8 mouse cellular contexts compared by ENCODE assay signal in genomic region chr3:66398214-66399150, GRCm38 (mm10).
A peak's percentile ranks its signal among the peaks of the same experiment; 100 is the strongest.
DNase-seq lines count a peak whose midpoint lies in the region; ATAC-seq and TF ChIP-seq lines count a peak whose summit lies in the region.

No protein-coding gene starts in this region.

- H3K27ac ChIP-seq in MEL (ENCODE audit: control insufficient read depth, low read depth, low read length) = no peak overlapping the region
- no peak overlapping the region for H3K27ac ChIP-seq in cortical plate, adult 2 months (ENCODE audit: insufficient read depth, low read length)

- TF ChIP-seq RAD21 in MEL (IDR thresholded peaks at IDR 0.05; ENCODE audit: low read depth, low read length) = peak; percentile 48

- no peaks in the 10 kb centered on the region for H3K9me3 ChIP-seq in MEL (replicated peaks; ENCODE audit: insufficient read depth, low read length)

- no peak; the same call in 1 of the 2 replicates for ATAC-seq in megakaryocyte progenitor cell, adult 5-6 weeks (replicated peaks; ENCODE audit: poor library complexity)

- no peak for TF ChIP-seq POLR2A in MEL (IDR thresholded peaks at IDR 0.05; ENCODE audit: control insufficient read depth in 1 of 2, insufficient read depth in 1 of 2, low read depth in 1 of 2, low read length in 2 of 2, poor library complexity in 1 of 2)
- no peak for TF ChIP-seq POLR2A in cortical plate, adult 2 months (IDR thresholded peaks at IDR 0.05; ENCODE audit: extremely low read depth, insufficient read depth, low read length)

- H3K36me3 ChIP-seq in MEL (ENCODE audit: control insufficient read depth in 1 of 2, insufficient read depth in 2 of 2, low read length in 2 of 2) = no peaks in the 10 kb centered on the region

- no peaks in the 10 kb centered on the region; a peak in 1 of 4 replicates for H3K4me1 ChIP-seq in MEL (ENCODE audit: control insufficient read depth in 1 of 2, insufficient read depth in 2 of 2, low read length in 2 of 2)
- H3K4me1 ChIP-seq in cortical plate, adult 2 months (ENCODE audit: control insufficient read depth, insufficient read depth, low read length) = no peaks in the 10 kb centered on the region

- TF ChIP-seq EP300 in MEL (IDR thresholded peaks at IDR 0.05; ENCODE audit: low read depth in 1 of 2, low read length in 2 of 2) = no peak

- H3K27me3 ChIP-seq in MEL (ENCODE audit: control insufficient read depth in 1 of 2, insufficient read depth in 2 of 2, low read length in 2 of 2) = no peaks in the 10 kb centered on the region; a peak in 1 of 4 replicates

- DNase-seq in kidney, postnatal 4 days = peak; percentile 12 to 16
- DNase-seq in kidney, postnatal 10 days = no peak
- peak; percentile 35 for DNase-seq in MEL (ENCODE audit: low read depth, low spot score)
- peak; percentile 25 to 35 for DNase-seq in left cerebral cortex, postnatal 14 days (ENCODE audit: low spot score in 2 of 2)
- DNase-seq in spleen, adult 12 weeks (ENCODE audit: low spot score) = no peak
- no peak for DNase-seq in heart, adult 9 months (ENCODE audit: low spot score in 2 of 2)

- H3K79me2 ChIP-seq in MEL (ENCODE audit: control insufficient read depth, insufficient read depth, low read length, poor library complexity) = no peaks in the 10 kb centered on the region

- no peak overlapping the region for H3K9ac ChIP-seq in MEL (ENCODE audit: control insufficient read depth, low read depth, low read length, poor library complexity, severe bottlenecking)

- intact Hi-C loops in left cerebral cortex, postnatal 14 days (cut with DNase I) = no loop called here

- no peak overlapping the region for H3K4me3 ChIP-seq in MEL (ENCODE audit: control insufficient read depth in 1 of 2, insufficient read depth in 1 of 2, low read depth in 2 of 2, low read length in 2 of 2)
- H3K4me3 ChIP-seq in cortical plate, adult 2 months (ENCODE audit: insufficient read depth, low read length) = no peak overlapping the region

- peak; percentile 36 to 66 (median 47); a peak in 5 of 6 replicates for TF ChIP-seq CTCF in MEL (IDR thresholded peaks at IDR 0.05 in 2 of 3, conservative IDR thresholded peaks at IDR 0.05 in 1 of 3; ENCODE audit: control insufficient read depth in 1 of 3, insufficient read depth in 1 of 3, low read depth in 2 of 3, low read length in 3 of 3, poor library complexity in 1 of 3, severe bottlenecking in 1 of 3)
- TF ChIP-seq CTCF in cortical plate, adult 2 months (IDR thresholded peaks at IDR 0.05; ENCODE audit: extremely low read depth, insufficient read depth, low read length) = 0 out of 2 replicates have a peak, but pooled peaks have one; percentile 15

TF ChIP-seq in MEL, 35 proteins besides CTCF, POLR2A, EP300 and RAD21:
- TF ChIP-seq USF1 (IDR thresholded peaks at IDR 0.05; ENCODE audit: low read depth, low read length) (no peak), MYB (IDR thresholded peaks at IDR 0.05; ENCODE audit: low read depth, low read length) (no peak), TBP (IDR thresholded peaks at IDR 0.05; ENCODE audit: low read depth, low read length) (no peak), CHD1 (IDR thresholded peaks at IDR 0.05; ENCODE audit: low read depth, low read length) (no peak), MAFK (IDR thresholded peaks at IDR 0.05; ENCODE audit: borderline replicate concordance, low read depth, low read length) (no peak), POLR2AphosphoS2 (IDR thresholded peaks at IDR 0.05; ENCODE audit: low read length) (no peak), MXI1 (IDR thresholded peaks at IDR 0.05; ENCODE audit: low read depth, low read length) (no peak), POLR2AphosphoS5 (IDR thresholded peaks at IDR 0.05; ENCODE audit: borderline replicate concordance, low read depth, low read length) (no peak), NRF1 (IDR thresholded peaks at IDR 0.05; ENCODE audit: insufficient read depth, low read depth, low read length, poor library complexity, severe bottlenecking) (no peak), SMC3 (IDR thresholded peaks at IDR 0.05; ENCODE audit: low read depth, low read length) (peak; percentile 79), ZC3H11A (IDR thresholded peaks at IDR 0.05; ENCODE audit: low read depth, low read length) (peak; percentile 30; the same call in 1 of the 2 replicates), CHD2 (IDR thresholded peaks at IDR 0.05; ENCODE audit: low read length) (no peak)

Comparison
In these comparisons a context has a peak if more than half of its experiments do, and no peak if none do; other contexts are left out.
1. DNase-seq: peak in kidney, postnatal 4 days (2 of 2), MEL (single experiment) and left cerebral cortex, postnatal 14 days (2 of 2); none in kidney, postnatal 10 days (single experiment), spleen, adult 12 weeks (single experiment) and heart, adult 9 months (0 of 2).